ENCODE assay signal across 14 mouse cellular contexts in genomic region chr13:37197136-37197535, GRCm38 (mm10).
"Had no signal": no experiment of that assay in that cellular context is flagged by ENCODE, and none has a peak within 500 bp of the region (broad histone marks: within the 10 kb centered on the region; RNA-seq: fewer than 3 reads in every experiment).

No protein-coding gene starts in this region.

- DNase-seq: kidney, adult 2 months; kidney, postnatal 25 days; lung, adult 2 months; lung, postnatal 36 days; midbrain, embryonic 14.5 days; retina, postnatal 1 day; thymus, postnatal 4 days had no signal

- H3K27me3 ChIP-seq: kidney, embryonic 15.5 days; limb, embryonic 13.5 days; liver, embryonic 15.5 days; neural tube, embryonic 15.5 days had no signal

- H3K4me3 ChIP-seq: kidney, embryonic 15.5 days; limb, embryonic 13.5 days; liver, embryonic 15.5 days; myocyte; neural tube, embryonic 15.5 days had no signal

- H3K9ac ChIP-seq: kidney, embryonic 15.5 days; limb, embryonic 13.5 days; liver, embryonic 15.5 days; neural tube, embryonic 15.5 days had no signal

- H3K4me2 ChIP-seq: kidney, embryonic 15.5 days; limb, embryonic 13.5 days; liver, embryonic 15.5 days; neural tube, embryonic 15.5 days had no signal

- H3K9me3 ChIP-seq: kidney, embryonic 15.5 days; limb, embryonic 13.5 days; liver, embryonic 15.5 days; neural tube, embryonic 15.5 days had no signal

- H3K4me1 ChIP-seq: kidney, embryonic 15.5 days; limb, embryonic 13.5 days; liver, embryonic 15.5 days; neural tube, embryonic 15.5 days had no signal

- H3K27ac ChIP-seq: kidney, embryonic 15.5 days; limb, embryonic 13.5 days; liver, embryonic 15.5 days; neural tube, embryonic 15.5 days had no signal

- ATAC-seq: intestine, embryonic 16.5 days; lung, postnatal 0 days had no signal

- H3K36me3 ChIP-seq: kidney, embryonic 15.5 days; limb, embryonic 13.5 days; liver, embryonic 15.5 days; neural tube, embryonic 15.5 days had no signal
